Mouse (Mus musculus): Measurements from ENCODE around the gene Scaf11. TPM values are rescaled to one million over a fixed set of nuclear protein-coding genes. Genes with fewer than 3 reads are reported as not detected.
"Not testable (repeated sequence)": the region's sequence is repeated elsewhere in the genome, so short reads cannot be mapped to it uniquely, and the experiment has no call there.

The Scaf11 gene
- 79.5 and 88.8 TPM in 2 replicates for polyA plus RNA-seq (2015; fragmentation: Nextera tagmentation; extraction: Ambion mirVana)

DNA sequence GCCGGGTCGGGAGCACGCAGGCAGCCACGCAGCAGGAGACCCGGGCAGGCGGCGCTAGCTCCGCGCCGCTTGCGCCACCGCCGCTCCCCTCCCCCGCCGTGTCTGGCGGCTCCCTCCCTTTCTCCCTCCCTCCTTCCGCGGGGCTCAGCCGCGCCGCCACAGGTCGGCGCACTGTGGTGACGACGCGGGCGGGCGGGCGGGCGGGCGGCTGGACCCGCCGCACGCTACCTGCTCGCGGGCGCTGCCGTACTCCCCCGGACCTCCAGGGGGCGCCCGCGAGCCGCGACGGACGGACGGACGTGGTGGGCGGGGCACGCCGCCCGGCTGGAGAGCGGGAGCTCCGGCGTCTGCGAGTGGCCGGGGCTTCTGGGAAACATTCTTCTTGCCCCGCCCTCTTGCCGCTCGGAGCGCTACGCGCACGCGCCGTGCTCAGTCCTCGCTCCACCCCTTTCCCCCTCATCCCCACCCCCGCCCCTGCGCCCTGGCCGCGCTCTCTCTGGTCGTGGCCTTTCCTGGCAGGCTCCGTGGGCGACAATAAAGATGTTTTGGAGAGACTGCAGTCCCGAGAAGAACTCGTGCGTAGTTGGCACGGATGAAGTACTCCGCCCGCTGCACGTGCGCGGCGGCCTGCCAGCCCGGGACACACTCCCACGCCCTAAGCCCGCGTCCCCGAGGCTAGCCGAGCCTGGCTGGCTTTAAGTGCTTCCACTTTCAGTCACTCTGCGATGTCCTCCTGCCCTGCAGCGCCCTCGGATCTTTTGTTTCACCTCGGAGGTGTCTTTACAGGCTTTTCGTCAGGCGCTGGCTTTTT lies at the start of gene Scaf11:
TSS of gene Scaf11 (minus strand) at position 114 of the 811 bp plus-strand sequence.
- Histone ChIP-seq H3K36me3 (ENCODE audit: control insufficient read depth, insufficient read depth, low read length) (no peaks in the 10 kb centered on the region), H3K9me3 (ENCODE audit: control insufficient read depth, low read length) (no peaks in the 10 kb centered on the region), H3K4me2 (ENCODE audit: low read depth, low read length) (peak within 1 kb of the TSS; percentile 72), H3K27ac (ENCODE audit: low read length) (peak within 1 kb of the TSS; percentile 100), H3K4me1 (replicated peaks; ENCODE audit: control insufficient read depth, insufficient read depth, low read length) (peaks cover 23% of the 10 kb centered on the region), H3K27me3 (ENCODE audit: control insufficient read depth, insufficient read depth, low read depth, low read length) (no peaks in the 10 kb centered on the region), H3K4me3 (ENCODE audit: low read length) (peak within 1 kb of the TSS; percentile 90), H3K9ac (ENCODE audit: low read length) (peak within 1 kb of the TSS; percentile 99)
- peak; percentile 94 for ATAC-seq (ENCODE audit: low read depth)
- under 1% methylated on average over 71 of the region's 96 CpGs for WGBS

DNA sequence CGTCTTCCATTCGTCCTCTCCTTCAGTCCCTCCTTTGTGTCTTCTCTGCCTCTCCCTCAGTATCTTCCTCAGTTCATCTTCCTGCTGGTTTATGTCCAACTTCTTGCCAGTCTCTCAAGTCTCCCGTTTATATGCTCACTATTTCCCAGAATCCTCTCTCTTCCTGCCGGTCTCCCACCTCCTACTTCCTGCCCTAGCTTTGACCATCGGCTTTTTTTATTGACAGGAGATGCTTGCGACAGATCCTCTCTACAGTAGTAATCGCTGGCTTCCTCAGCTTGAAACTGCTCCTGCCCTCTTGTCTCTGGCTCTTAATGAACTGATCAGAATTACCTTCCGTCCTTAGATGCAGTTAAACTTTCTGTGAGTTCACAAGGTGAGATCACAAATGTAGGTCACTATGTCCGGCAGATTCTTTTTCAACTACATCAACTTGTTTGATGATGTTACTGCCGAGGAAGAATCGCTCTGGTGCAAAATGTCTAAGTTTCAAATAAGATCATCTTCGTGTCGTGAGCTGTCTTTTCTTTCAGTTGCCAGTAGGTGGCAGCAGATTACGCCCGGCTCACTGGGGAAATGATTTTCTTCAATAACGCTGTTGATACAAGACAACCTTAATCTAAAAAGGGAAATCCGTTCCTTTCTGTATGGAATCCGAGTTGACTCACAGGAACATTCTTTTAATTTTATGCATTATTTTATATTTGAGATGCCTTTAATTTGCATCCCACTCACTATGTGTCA lies 46.6 kb upstream of the Scaf11 start:
- H3K27ac ChIP-seq (ENCODE audit: low read length): no peak overlapping the region
- 23% methylated on average over 18 of the region's 18 CpGs for WGBS
- H3K4me3 ChIP-seq (ENCODE audit: low read length): peak overlapping the region; percentile 38
- H3K27me3 ChIP-seq (ENCODE audit: control insufficient read depth, insufficient read depth, low read depth, low read length): no peaks in the 10 kb centered on the region
- H3K9me3 ChIP-seq (ENCODE audit: control insufficient read depth, low read length): peaks cover 5% of the 10 kb centered on the region; the same call in 1 of the 2 replicates
- 0 out of 2 replicates have a peak, but pooled peaks cover 3% of the 10 kb centered on the region for H3K4me1 ChIP-seq (replicated peaks; ENCODE audit: control insufficient read depth, insufficient read depth, low read length)
- ATAC-seq (ENCODE audit: low read depth): 0 out of 2 replicates have a peak, but pooled peaks have one; percentile 34
- no peaks in the 10 kb centered on the region for H3K36me3 ChIP-seq (ENCODE audit: control insufficient read depth, insufficient read depth, low read length)
- peak overlapping the region; percentile 42; the same call in 1 of the 2 replicates for H3K9ac ChIP-seq (ENCODE audit: low read length)
- H3K4me2 ChIP-seq (ENCODE audit: low read depth, low read length): peak overlapping the region; percentile 58

GRCm38 (mm10) chr15:96497646-96498045 lies 37.0 kb upstream of the Scaf11 start:
- Histone ChIP-seq H3K9me3 (ENCODE audit: control insufficient read depth, low read length) (peaks cover 3% of the 10 kb centered on the region; the same call in 1 of the 2 replicates), H3K36me3 (ENCODE audit: control insufficient read depth, insufficient read depth, low read length) (no peaks in the 10 kb centered on the region), H3K4me1 (replicated peaks; ENCODE audit: control insufficient read depth, insufficient read depth, low read length) (no peaks in the 10 kb centered on the region), H3K27me3 (ENCODE audit: control insufficient read depth, insufficient read depth, low read depth, low read length) (no peaks in the 10 kb centered on the region), H3K4me3 (ENCODE audit: low read length) (no peak overlapping the region), H3K9ac (ENCODE audit: low read length) (no peak overlapping the region), H3K27ac (ENCODE audit: low read length) (no peak overlapping the region), H3K4me2 (ENCODE audit: low read depth, low read length) (no peak overlapping the region)
- WGBS: 87% methylated on average over 7 of the region's 7 CpGs
- ATAC-seq (ENCODE audit: low read depth): no peak

GRCm38 (mm10) chr15:96494279-96494678 lies 33.6 kb upstream of the Scaf11 start:
- Histone ChIP-seq H3K27ac (ENCODE audit: low read length) (no peak overlapping the region), H3K36me3 (ENCODE audit: control insufficient read depth, insufficient read depth, low read length) (no peaks in the 10 kb centered on the region), H3K4me1 (replicated peaks; ENCODE audit: control insufficient read depth, insufficient read depth, low read length) (0 out of 2 replicates have a peak, but pooled peaks cover 2% of the 10 kb centered on the region), H3K27me3 (ENCODE audit: control insufficient read depth, insufficient read depth, low read depth, low read length) (no peaks in the 10 kb centered on the region), H3K9me3 (ENCODE audit: control insufficient read depth, low read length) (peaks cover 3% of the 10 kb centered on the region; the same call in 1 of the 2 replicates), H3K4me3 (ENCODE audit: low read length) (no peak overlapping the region), H3K9ac (ENCODE audit: low read length) (no peak overlapping the region), H3K4me2 (ENCODE audit: low read depth, low read length) (no peak overlapping the region)
- ATAC-seq (ENCODE audit: low read depth): no peak
- WGBS: 85% methylated on average over 5 of the region's 6 CpGs

DNA sequence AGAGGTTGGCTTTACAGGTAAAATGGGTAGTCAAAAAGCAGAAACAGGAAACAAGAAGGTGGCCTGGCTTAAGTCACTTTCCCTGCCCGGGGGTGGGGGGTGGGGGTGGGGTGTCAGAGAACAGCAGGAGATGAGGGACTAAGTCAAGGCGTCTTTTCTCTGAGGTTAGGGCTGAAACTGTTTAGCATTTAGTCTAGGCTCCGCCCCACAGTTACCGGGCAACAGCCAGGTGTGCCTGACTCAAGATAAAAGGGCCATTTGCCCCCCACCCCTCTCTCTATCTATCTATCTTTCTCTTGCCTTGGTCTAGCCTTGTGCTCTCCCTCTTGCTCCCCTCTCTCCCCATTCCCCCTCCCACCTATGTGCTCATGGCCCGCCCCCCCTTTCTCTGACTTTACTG lies 32.9 kb upstream of the Scaf11 start:
- no peak overlapping the region for H3K9ac ChIP-seq (ENCODE audit: low read length)
- H3K4me1 ChIP-seq (replicated peaks; ENCODE audit: control insufficient read depth, insufficient read depth, low read length): peaks cover 5% of the 10 kb centered on the region
- H3K36me3 ChIP-seq (ENCODE audit: control insufficient read depth, insufficient read depth, low read length): no peaks in the 10 kb centered on the region
- no peak for ATAC-seq (ENCODE audit: low read depth)
- no peak overlapping the region for H3K27ac ChIP-seq (ENCODE audit: low read length)
- 67% methylated on average over 5 of the region's 5 CpGs for WGBS
- no peaks in the 10 kb centered on the region for H3K27me3 ChIP-seq (ENCODE audit: control insufficient read depth, insufficient read depth, low read depth, low read length)
- no peak overlapping the region for H3K4me2 ChIP-seq (ENCODE audit: low read depth, low read length)
- H3K9me3 ChIP-seq (ENCODE audit: control insufficient read depth, low read length): peaks cover 3% of the 10 kb centered on the region; the same call in 1 of the 2 replicates
- no peak overlapping the region for H3K4me3 ChIP-seq (ENCODE audit: low read length)

DNA sequence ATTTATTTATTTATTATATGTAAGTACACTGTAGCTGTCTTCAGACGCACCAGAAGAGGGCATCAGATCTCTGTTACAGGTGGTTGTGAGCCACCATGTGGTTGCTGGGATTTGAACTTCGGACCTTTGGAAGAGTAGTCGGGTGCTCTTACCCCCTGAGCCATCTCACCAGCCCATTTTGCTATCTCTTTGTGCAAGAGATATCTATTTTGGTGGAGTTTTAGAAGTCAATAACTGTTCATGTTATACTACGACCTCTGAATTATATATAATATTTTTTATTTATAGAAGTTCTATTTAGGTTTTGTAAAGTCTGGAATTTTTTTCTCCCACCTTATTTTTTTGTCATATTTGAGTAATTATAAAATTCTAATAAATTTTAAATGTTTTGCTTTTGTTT lies 32.3 kb upstream of the Scaf11 start:
- not testable (repeated sequence) for H3K4me1 ChIP-seq (replicated peaks; ENCODE audit: control insufficient read depth, insufficient read depth, low read length); H3K9me3 ChIP-seq (ENCODE audit: control insufficient read depth, low read length); ATAC-seq (ENCODE audit: low read depth); H3K9ac ChIP-seq (ENCODE audit: low read length); H3K4me3 ChIP-seq (ENCODE audit: low read length); H3K27me3 ChIP-seq (ENCODE audit: control insufficient read depth, insufficient read depth, low read depth, low read length); H3K27ac ChIP-seq (ENCODE audit: low read length); H3K4me2 ChIP-seq (ENCODE audit: low read depth, low read length); H3K36me3 ChIP-seq (ENCODE audit: control insufficient read depth, insufficient read depth, low read length)
- 83% methylated on average over 4 of the region's 4 CpGs for WGBS

GRCm38 (mm10) chr15:96491861-96492641 lies 31.4 kb upstream of the Scaf11 start:
- H3K4me2 ChIP-seq (ENCODE audit: low read depth, low read length): no peak overlapping the region
- no peak overlapping the region for H3K27ac ChIP-seq (ENCODE audit: low read length)
- WGBS: 50% methylated on average over 13 of the region's 13 CpGs
- no peaks in the 10 kb centered on the region for H3K27me3 ChIP-seq (ENCODE audit: control insufficient read depth, insufficient read depth, low read depth, low read length)
- H3K4me3 ChIP-seq (ENCODE audit: low read length): no peak overlapping the region
- no peaks in the 10 kb centered on the region for H3K36me3 ChIP-seq (ENCODE audit: control insufficient read depth, insufficient read depth, low read length)
- no peak for ATAC-seq (ENCODE audit: low read depth)
- H3K9ac ChIP-seq (ENCODE audit: low read length): no peak overlapping the region
- H3K4me1 ChIP-seq (replicated peaks; ENCODE audit: control insufficient read depth, insufficient read depth, low read length): peaks cover 8% of the 10 kb centered on the region
- H3K9me3 ChIP-seq (ENCODE audit: control insufficient read depth, low read length): peaks cover 3% of the 10 kb centered on the region; the same call in 1 of the 2 replicates

- peaks cover 3% of the 10 kb centered on the region; the same call in 1 of the 2 replicates for H3K9me3 ChIP-seq (ENCODE audit: control insufficient read depth, low read length)
- ATAC-seq (ENCODE audit: low read depth): no peak
- WGBS: 30% methylated on average over 3 of the region's 3 CpGs
- H3K36me3 ChIP-seq (ENCODE audit: control insufficient read depth, insufficient read depth, low read length): no peaks in the 10 kb centered on the region
- H3K4me2 ChIP-seq (ENCODE audit: low read depth, low read length): no peak overlapping the region
- no peak overlapping the region for H3K4me3 ChIP-seq (ENCODE audit: low read length)
- H3K27ac ChIP-seq (ENCODE audit: low read length): no peak overlapping the region
- no peaks in the 10 kb centered on the region for H3K27me3 ChIP-seq (ENCODE audit: control insufficient read depth, insufficient read depth, low read depth, low read length)
- H3K4me1 ChIP-seq (replicated peaks; ENCODE audit: control insufficient read depth, insufficient read depth, low read length): peaks cover 9% of the 10 kb centered on the region
- no peak overlapping the region for H3K9ac ChIP-seq (ENCODE audit: low read length)
Measured at GRCm38 (mm10) chr15:96491421-96491820, 30.8 kb upstream of the Scaf11 start.

All from lung, embryonic 16.5 days (tissue).